Mouse (Mus musculus) kidney, adult 2 months (tissue): ENCODE data around the gene Ccdc142.

ENCODE experiments used
- CTCF ChIP-seq: fragments of 200-500 bp; conservative IDR thresholded peaks from 2 replicates; pipeline ENCODE4 v1.5.1; 2011; ENCODE audit warnings: low read depth, mild to moderate bottlenecking, control low read depth, low read length, moderate library complexity, mixed read lengths; ENCODE audit not compliant: insufficient read depth, insufficient read length
- POLR2A ChIP-seq: fragments of 200-500 bp; IDR thresholded peaks from one replicate; pipeline ENCODE4 v1.6.1; 2011; ENCODE audit warnings: low read depth, low read length, control low read depth

DNA sequence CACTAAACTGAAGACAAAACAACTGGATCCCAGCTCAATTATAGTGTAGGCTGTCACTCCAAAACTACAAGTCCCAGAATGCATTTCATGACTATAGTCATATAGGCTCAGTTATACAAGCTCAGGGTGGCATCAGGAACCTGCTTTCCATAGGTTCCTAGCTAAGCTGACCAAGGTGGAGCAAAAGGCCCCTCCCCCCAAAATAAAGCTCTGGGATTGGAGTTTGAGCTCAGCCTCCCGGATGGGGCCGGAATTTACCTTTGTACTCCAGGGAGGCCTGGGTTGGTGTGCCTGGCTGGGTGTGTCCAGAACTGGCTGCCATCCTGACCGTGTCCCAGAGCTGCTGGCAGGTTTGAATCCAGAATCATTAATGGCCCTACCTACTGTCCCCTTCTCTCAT is 43.6 kb upstream of the Ccdc142 start, which contains the start of gene Dqx1:
- TF ChIP-seq POLR2A (no peak), CTCF (no peak)
